Mouse (Mus musculus): Measurements from ENCODE around the gene 2310022B05Rik.

The 2310022B05Rik gene

GRCm38 (mm10) chr8:124663112-124663873 lies at the start of gene 2310022B05Rik:
Gene 2310022B05Rik, minus strand, starts transcription at chr8:124663369.
- peak; percentile 88 to 89 for DNase-seq (ENCODE audit: low spot score in 2 of 2)

DNA sequence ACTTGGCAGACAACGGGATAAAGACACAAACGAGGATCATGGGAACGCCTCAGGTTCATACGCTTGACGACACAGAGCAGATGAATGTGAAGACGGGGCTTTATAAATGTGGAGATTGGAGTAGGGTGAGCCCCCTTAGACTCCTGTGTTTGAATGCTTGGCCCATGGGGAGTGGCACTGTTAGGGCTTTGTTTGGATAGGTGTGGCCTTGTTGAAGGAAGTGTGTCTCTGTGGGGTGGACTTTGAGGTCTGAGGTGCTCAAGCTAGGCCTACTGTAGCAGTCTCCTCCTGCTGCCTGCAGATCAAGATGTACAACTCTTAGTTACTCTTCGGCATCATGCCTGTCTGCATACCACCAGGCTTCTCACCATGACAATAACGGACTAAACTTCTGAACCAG lies 42.7 kb upstream of the 2310022B05Rik start:
- DNase-seq (ENCODE audit: low spot score in 2 of 2), result no peak

DNA sequence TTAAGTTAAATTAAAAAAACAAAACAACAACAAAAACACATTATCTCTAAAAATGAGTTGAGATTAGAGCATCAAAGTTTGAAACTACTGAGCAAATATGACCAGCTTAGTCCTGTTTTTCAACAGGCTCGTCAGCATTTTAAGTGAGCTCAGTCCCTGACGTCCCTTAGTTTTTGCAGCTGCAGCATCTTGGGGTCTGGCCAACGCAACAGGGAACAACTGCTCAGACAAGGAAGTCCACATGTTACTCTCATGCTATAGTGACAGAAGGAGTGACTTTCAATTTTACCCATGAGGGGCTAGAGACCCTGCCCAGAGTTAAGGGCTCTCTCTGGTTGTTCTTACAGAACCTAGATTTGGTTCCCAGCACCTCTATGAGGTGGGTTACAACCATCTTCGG lies 41.2 kb upstream of the 2310022B05Rik start:
- no peak for DNase-seq (ENCODE audit: low spot score in 2 of 2)

- DNase-seq (ENCODE audit: low spot score in 2 of 2), result no peak
Measured at GRCm38 (mm10) chr8:124703526-124703925, 40.4 kb upstream of the 2310022B05Rik start.

GRCm38 (mm10) chr8:124702183-124702582 lies 39.0 kb upstream of the 2310022B05Rik start:
- DNase-seq (ENCODE audit: low spot score in 2 of 2), result no peak

DNA sequence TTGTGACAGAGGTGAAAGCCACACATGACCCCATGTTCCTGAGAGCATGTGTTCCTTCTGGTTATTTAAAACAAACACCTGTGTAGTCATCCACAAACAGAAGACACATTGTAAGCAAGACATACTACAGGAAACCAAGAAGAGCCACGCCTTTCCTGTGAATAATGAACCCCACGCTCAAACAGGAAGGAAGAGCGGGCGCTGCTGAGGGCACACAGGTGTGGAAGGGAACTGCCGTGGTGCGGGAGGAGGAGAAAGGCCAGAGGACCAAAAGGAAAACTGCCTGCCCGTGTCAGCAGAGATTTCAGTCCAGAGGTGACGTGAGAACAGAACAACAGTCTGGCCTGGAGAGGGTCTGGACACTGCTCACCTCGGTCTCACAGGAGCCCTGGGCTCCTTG lies 37.9 kb upstream of the 2310022B05Rik start:
- DNase-seq (ENCODE audit: low spot score in 2 of 2), result no peak

DNA sequence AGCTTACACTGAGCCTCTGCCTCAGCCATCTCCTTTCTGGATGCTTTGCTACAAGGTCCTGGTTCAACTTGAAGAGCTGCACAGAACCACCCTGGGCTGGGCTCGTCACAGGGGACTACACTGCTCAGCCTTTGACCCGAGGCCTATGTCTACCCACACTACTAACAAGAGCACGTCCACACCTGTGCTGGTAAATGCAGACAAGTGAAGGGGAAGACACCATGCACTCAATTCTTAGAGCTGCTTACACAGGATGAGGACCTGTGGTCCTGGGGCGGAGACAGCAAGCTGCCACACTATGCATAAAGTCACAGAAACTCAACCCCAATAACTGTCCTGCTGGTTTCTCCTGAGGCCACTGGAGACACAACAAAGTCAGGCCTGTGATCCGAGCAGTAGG lies 37.1 kb upstream of the 2310022B05Rik start:
- DNase-seq (ENCODE audit: low spot score in 2 of 2), result no peak

DNA sequence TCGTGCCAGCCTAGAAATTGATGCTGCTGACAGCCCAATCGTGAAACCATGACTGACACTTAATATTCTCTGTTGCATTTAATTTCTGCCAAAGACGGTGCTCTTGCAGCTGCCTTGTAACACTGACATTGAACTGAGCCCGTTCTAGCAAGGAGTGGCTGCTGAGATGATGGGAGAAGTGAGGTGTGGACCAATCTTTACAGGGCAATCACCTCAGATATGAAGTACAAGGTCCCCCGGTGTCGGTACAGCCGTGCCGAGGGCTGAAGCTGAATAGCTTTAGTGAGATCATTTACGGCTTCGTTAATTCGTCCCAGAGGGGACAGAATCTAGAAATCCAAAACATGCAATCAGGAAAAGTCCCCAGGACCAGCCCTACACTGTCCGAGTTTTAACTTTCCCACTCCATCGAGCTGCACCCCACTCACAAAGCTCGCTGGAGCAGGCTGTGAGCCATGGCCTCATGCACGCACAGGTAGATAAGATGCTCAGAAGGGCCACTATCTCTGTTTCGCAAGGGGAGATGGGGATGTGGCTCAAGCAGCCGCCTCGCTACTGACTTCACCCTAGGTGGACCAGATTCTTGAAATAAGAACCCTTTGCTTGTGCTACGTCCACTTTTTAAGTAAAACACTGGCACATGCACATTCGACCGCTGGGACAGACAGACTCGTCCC lies 32.4 kb upstream of the 2310022B05Rik start:
- no peak for DNase-seq (ENCODE audit: low spot score in 2 of 2)

DNA sequence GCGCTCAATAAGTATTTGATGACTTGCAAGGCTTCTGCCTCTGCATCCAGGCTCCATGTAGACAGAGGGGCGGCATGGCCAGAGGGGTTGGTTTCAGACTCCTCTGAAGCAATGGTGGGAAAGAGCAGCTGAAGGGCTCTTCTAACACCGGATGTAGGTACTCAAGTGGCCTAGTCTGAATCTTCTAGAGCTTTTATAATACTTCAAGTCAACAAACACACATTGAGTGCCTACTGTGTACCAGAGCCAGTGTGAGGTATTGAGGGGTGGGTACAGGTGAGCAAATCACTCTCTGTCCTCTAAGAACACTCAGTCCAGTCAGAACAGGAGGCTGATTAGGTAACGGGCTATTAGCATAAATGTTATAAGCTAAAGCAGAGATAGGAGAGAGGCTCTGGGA lies 28.5 kb upstream of the 2310022B05Rik start:
- DNase-seq (ENCODE audit: low spot score in 2 of 2), result no peak

DNA sequence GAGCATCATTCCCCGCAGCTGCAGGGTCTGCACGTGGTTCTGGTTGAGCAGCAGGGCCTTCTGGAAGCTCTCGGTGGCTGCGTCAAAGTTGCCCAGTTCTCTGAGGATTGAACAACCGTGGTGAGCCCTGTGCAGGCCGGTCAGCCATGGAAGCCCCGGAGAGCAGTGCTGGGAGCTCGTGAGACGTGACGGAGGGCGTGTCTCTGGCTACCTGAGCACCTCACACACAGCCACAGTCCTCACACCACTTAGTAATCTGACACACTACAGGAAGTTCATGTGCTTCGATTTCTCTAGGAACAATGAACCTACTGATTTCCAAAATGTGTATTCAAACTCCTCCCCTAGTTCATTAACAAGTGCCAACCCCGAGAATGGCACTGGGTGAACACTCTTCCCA lies 25.7 kb upstream of the 2310022B05Rik start:
- DNase-seq (ENCODE audit: low spot score in 2 of 2), result no peak

DNA sequence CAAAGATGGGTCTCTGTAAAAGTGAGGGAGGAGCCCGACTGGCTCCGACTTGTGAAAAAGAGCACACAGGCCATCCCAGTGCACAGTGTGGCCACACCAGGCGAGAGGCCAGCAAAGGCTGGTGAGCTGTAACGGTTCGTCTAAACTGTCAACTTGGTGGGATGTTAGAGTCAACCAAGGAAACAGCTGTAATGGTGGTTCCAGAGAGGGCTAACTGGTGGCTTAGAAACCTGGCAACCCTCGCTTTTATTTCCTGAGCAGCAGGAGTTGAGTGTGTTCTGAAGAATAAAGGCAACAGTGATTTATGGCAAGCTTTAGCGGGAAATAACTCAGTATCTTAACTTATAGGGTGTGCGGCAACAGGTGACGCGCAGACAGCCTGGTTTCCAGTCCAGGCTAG lies 19.0 kb upstream of the 2310022B05Rik start:
- no peak for DNase-seq (ENCODE audit: low spot score in 2 of 2)

DNA sequence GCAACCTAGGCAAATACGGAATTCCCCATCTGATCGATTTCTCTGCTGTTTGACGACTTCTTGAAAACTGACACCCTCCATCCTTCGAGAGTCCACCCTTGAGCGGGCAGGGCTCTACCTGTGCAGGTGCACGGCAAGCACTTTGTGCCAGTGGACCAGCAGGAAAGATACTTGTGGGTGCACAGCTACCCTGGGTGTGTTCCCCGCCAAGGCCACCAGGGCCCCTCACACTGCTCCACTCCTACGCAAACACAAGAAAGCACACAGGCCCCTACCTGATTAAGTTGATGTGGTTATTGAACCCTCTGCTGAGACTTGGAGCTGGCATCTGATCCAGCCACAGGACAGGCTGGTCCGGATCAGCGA lies 18.6 kb upstream of the 2310022B05Rik start:
- DNase-seq (ENCODE audit: low spot score in 2 of 2), result no peak

DNA sequence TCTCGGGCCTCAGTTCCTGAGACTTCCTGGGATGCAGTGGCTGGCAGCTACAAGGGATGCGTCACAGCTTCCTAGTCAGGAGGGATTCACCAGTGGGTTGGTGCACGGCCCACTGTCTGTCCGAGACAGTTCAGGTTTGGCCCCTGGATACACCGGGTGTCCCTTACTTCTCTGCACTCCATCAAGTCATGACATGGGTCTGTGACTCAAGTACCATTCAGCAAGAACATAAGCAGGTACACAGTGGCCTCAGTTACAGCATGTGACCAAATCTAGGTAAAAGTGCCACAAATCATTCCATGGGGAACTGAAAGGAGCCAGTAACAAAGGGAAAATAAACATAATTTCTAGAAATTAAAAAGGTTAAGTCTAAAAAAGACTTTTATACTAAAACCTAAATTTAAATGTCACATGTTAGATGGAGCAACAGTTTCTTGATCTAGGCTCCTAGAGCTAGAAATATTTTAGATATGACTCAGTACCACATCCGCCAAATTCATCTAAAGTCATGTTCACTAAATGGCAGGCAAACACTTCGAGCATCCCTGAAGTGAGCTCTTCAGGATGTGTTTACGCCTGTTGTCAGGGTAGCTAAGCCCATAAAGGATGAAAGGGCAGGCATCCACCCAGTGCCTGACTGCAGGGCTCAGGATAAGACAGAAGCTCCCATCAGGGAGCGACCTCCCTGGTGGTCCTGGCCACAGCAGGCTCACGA lies 18.1 kb upstream of the 2310022B05Rik start:
- no peak for DNase-seq (ENCODE audit: low spot score in 2 of 2)

DNA sequence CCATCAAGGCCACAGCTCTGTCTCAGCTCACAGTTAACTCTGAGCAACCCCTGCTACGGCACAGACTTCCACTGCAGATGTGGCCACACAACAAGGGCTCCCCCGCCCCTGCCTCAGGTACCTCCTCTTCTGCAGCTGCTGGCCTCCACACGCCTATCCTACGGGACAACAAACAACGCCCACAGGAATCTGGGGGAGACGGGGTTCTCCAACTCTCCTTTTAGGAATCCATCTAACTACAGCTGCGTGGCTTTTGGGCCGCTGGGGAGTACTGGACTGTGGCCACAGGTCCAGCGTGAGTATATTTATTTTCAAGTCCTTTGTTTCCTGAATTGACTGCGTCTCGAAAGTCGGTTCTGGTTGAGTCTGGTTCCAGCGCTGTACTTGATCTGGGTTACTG lies 15.1 kb upstream of the 2310022B05Rik start:
- DNase-seq (ENCODE audit: low spot score in 2 of 2), result no peak

GRCm38 (mm10) chr8:124677486-124677885 lies 14.3 kb upstream of the 2310022B05Rik start:
- DNase-seq (ENCODE audit: low spot score in 2 of 2), result peak; percentile 66 to 78

DNA sequence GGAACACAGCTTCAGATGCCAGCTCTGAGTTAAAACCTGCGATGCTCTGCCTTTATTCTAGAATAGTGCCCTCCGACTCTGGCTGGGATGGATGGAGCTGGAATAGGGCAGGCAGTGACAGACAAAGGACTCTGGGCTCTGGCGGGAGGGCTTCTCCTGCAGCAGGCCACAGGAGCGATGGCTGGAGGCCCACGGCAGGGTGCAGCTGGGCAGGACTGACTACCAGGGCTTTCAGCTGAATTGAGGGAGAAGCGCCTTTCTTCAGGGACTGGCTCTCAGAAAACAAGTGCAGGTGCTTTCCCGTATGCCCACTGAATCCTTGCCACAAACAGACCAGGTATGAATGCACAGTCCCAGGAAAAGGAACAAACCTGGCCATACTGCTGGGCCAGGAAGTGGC lies 13.9 kb upstream of the 2310022B05Rik start:
- DNase-seq (ENCODE audit: low spot score in 2 of 2), result no peak

- no peak for DNase-seq (ENCODE audit: low spot score in 2 of 2)
Measured at GRCm38 (mm10) chr8:124676661-124677060, 13.5 kb upstream of the 2310022B05Rik start.

GRCm38 (mm10) chr8:124672345-124672744 lies 9.2 kb upstream of the 2310022B05Rik start:
- DNase-seq (ENCODE audit: low spot score in 2 of 2), result no peak

GRCm38 (mm10) chr8:124668798-124669197 lies 5.6 kb upstream of the 2310022B05Rik start:
- no peak for DNase-seq (ENCODE audit: low spot score in 2 of 2)

GRCm38 (mm10) chr8:124664414-124664813 lies 1.2 kb upstream of the 2310022B05Rik start:
- DNase-seq (ENCODE audit: low spot score in 2 of 2), result no peak

- no peak for DNase-seq (ENCODE audit: low spot score in 2 of 2)
Measured at GRCm38 (mm10) chr8:124663874-124664230, 683 bp upstream of the 2310022B05Rik start.

DNA sequence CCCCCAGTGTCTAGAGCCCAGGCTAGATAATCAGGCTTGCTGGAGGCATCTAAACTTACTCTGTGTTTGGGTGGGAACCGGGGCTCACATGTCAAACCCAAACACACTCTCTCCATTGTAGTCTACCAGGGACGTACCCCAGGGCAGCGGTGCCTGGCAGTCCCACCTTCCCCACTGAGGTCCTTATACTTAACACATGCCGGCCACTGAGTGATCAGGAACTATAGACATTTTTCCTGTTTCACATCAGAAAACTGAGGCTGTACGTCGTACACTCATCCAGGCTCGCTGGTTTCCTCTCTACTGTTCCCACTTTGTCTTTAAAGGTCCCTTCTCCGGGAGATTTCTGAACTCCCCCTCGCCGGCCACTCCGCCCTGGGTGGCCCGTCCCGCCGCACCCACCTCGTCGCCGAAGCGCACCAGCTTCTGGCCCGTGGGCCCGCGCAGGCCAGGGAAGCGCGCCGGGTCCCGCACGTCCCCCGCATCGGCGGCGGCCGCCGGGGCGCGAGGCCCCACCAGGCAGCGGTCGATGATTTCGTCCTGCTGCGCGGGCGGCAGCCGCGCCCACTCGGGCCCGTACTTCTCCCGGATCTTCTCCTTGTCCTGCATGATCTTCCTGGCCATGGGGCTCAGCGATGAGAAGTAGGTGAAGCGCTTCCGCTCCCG lies 590 bp downstream of the 2310022B05Rik start:
- no peak for DNase-seq (ENCODE audit: low spot score in 2 of 2)
